Mouse (Mus musculus) leukemia stem cell, adult 10-12 weeks (primary cell): ENCODE data around the gene Nudt8. TPM values are rescaled to one million over a fixed set of nuclear protein-coding genes. Genes with fewer than 3 reads are reported as not detected.

Experiments
- polyA plus RNA-seq: library from polyadenylated mRNA; stranded (reverse); fragments of >175 nt; gene quantifications from 2 replicates; pipeline ENCODE4 v1.2.3, GENCODE M21; 2012; ENCODE audit warnings: low replicate concordance

Nudt8 gene
- 18.3 and 18.7 TPM in 2 replicates for polyA plus RNA-seq

DNA sequence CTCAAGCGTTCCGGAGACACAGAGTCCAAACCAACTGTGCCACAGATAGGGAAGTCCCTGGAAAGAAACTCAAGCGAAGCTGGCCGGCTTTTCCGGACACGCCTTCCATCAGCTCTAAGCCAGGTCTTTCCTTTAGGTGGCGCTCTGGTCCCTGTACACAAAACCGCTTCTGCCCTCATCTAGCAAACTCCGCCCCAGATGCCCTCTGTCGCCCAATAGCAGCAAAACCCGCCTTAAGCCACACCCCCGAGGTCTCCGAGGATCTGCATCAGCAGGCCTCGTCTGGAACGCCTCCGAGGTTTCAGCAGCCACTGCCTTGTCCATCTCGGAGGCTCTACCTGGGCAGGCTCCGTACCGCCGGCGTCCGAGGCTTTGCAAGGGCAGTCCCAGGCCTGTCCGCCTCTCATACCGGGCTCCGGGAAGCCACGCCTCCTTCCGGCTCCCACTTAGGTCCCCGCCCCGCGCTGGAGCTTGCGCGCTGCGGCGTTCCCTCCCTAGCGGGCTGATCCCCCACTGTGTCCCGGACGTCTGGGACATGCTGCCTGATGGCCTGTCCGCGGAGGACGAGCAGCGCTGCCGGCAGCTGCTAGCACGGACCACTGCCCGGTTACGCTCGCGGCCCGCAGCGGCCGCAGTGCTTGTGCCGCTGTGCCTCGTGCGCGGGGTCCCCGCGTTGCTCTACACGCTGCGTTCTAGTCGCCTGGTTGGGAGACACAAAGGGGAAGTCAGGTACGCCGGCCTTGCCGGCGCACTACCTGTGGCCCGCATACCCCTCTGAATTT lies at the start of gene Nudt8, which contains the start of gene Gm49405:
Gene Nudt8, plus strand, starts transcription at position 462 of the 782 bp plus-strand sequence.
Gene Gm49405, plus strand, starts transcription at position 508 of the 782 bp plus-strand sequence.

DNA sequence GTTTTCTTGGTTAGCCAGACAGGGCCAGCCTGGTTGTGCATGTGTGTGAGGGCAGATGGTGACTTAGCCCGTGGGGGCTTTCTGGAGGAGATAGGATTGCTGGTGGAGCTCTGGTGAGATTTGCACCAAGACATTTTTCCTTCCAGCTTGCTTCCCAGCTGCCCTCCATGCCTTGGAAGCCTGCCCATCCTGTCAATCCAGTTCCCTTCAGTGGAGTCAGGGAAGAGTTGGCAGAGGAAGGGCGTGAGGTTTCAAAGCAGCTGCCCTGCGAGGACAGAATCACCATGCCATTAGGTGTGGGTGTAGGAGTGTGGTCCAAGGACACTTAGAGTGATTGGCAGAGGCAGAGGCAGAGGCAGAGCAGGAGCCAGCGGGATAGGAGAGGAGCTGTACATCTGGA lies 41.9 kb upstream of the Nudt8 start, which contains the start of gene Aldh3b3:
Gene Aldh3b3, plus strand, starts transcription at position 176 of the 400 bp plus-strand sequence.

DNA sequence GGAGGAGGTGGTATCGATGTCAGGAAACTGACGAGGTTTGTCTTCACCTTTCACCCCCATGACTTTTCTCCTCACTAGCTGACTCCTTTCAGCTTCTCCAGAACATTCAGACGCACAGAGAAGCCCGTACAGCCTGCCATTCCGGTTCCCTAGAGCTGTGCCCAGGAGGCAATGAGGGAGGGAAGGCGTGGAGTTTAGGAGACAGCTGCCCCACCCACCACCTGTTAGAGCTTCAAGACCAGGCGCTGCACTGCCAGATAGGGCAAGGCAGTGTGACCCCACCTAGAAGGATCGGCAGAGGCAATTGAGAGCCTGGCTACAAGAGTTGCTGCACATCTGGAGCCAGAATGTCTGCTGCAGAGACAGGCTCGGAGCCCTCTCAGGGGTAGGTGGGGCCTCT lies 28.2 kb upstream of the Nudt8 start, which contains the start of gene Aldh3b2:
Gene Aldh3b2, plus strand, starts transcription at position 100 of the 400 bp plus-strand sequence.

DNA sequence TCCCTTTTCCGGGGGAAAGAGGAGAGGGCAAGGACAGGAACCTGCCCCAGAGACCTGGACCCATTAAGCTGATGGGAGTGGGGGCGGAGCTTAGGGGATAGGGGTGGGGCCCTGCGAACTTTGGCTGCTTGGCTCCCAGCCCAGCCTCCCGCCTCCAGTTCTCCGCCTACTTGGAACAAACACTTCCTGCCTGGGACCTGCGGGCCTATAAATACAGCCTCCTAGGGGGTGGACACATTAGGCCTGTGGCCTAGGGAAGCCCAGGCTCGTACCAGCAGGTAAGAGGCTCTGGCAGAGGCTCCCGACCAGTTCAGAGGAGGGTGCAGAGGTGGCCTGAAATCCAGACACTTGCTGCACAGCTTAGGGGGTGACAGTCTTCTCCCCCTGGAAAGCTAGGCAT lies 14.0 kb upstream of the Nudt8 start, which contains the start of gene Acy3:
Gene Acy3, plus strand, starts transcription at position 237 of the 400 bp plus-strand sequence.

DNA sequence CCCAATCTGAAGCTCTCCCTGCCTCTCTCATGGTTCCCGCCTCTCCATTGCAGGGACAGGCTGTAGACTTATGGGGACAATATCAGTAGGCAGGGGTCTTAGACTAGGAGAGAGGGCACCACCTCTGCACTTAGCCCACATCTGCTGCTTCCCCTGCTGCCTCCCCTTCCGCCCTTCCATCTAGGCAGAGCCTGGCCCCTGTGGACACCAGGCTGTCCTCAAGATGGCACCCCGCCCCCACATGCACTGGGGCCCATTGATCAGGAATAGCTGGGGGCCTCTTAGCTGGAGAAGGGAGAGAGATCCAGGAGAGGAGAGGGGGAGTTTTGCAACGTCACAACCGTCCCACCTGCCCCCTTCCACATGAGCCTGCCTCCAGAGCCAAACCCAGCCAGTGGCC lies 8.0 kb upstream of the Nudt8 start, which contains the start of gene Tbx10:
Gene Tbx10, plus strand, starts transcription at position 337 of the 400 bp plus-strand sequence.

DNA sequence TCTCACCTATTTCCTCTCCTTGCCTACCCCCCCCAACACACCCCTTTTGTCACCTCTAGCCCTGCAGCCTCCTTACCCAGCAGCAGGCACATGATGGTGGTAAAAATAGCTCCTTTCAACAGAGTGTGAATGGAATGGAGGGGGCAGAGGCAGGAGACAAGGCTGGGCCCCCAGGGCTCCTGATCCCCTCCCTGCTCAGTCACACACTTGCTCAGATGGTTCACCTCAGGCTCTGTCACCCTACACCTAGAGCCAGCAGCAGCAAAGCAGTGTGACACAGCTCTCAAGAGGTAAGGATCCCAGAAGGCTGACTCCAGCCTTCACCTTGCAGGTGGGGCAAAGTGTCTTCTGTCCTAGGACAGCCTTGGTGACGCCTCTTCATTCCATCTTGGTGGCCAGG lies 2.7 kb downstream of the Nudt8 start, which contains the start of gene Doc2g:
Gene Doc2g, plus strand, starts transcription at position 202 of the 400 bp plus-strand sequence.

DNA sequence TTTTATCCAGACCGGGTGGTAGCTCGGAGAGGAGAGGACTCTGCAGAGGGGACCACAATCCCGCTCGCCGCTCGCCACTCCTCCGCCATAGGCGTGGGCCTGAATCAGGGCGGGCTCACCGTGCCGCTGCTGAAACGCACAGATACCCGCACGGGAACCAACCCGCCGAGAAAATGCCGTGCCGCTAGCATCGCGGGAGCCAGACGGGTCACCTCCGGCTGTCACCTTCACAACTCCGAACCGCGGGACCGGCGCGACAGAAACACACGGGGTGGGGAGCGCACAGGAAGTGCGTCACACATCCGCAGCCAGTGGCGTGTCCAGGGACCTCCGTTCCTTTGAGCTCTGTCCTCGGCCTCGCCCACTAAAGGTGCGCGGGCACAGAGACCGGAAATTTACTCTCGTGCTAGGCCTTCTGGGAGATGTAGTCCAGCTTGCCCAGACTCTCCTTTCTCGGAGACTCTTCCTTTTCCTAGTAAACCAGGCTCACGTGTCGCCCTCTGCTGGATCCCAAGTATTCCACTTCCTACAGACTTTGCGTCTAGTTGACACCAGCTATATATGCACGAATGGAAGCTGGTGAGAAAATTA lies 12.1 kb downstream of the Nudt8 start, which contains the start of gene Ndufv1:
Gene Ndufv1, minus strand, starts transcription at position 375 of the 591 bp plus-strand sequence.

DNA sequence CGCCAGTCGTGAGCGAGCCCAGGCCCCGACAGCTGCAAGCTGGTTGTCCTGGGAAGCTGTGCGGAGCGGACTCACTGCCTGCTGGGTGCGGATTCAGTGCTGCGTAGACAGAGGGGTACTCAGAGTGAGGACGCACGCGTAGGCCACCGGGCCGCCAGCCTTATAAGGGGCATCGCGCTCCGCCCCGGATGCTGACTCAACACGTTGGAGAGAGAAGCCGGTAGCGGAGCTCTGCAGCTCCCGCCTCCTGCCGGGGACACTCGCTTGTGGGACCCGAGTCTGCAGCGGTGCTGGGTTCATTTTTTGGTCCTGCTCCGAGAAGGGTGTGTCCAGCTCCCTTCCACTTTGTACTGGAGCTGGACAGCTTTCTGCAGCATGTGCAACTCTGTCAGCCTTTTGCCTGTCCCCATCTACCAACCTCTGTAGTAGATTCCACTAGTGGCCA lies 37.4 kb downstream of the Nudt8 start, which contains the start of gene Gstp1:
Gene Gstp1, minus strand, starts transcription at position 198 of the 445 bp plus-strand sequence.

DNA sequence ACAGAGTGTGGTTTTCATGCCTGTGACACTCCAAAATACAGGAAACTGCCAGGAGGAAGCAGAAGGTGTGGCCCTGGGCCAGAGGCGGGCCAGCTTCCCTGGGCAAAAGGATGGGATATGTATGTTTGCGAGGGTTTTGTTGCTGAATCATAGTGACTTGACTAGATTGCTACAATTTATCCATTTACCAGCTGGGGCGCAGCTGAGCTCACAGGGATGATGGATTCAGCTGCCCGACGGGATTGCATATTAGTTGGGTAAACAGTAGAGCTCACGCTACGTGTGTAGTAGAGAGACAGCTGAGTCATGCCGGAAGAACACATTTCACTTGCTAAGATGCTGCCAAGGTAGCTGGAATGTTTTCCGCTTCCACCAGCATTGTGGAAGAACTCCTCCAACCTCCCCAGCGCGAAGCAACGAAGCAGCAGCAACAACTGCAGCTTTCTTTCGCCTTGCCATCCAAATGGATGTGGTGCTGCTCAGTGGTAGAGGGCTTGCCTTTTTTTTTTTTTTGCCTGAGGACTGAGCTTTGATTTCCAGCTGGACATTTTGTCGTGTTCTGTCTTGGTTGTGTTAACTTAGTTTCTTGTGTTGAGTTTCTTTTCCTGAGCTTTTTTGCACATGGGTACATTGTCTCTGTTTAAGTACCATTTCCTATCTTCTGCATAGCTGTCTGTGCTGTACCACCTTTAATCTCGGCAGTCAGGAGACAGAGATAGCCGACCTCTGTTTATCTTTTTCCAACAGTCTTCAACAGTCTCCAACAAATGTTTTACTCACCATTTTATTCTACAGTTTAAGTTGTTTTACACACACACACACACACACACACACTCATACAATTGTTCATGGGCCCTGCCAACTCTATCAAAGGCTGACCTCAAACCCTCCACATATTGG lies 45.8 kb downstream of the Nudt8 start, which contains the start of gene Gstp2:
Gene Gstp2, minus strand, starts transcription at position 58 of the 900 bp plus-strand sequence.

Other genes with a start within 250 kb of the Nudt8 start
- gene Kmt5b, start 233.2 kb upstream of the Nudt8 start, polyA plus RNA-seq, result 6.5 and 8.3 TPM in 2 replicates
- 11.0 and 16.6 TPM in 2 replicates for gene Chka, start 148.8 kb upstream of the Nudt8 start, polyA plus RNA-seq
- 75.8 and 86.6 TPM in 2 replicates for gene Tcirg1, start 93.4 kb upstream of the Nudt8 start, polyA plus RNA-seq
- 14.8 and 113 TPM in 2 replicates for gene Ndufs8, start 87.8 kb upstream of the Nudt8 start, polyA plus RNA-seq
- gene Aldh3b1, start 70.8 kb upstream of the Nudt8 start, polyA plus RNA-seq, result 3.5 and 4.9 TPM in 2 replicates
- 122 and 124 TPM in 2 replicates for gene Unc93b1, start 65.4 kb upstream of the Nudt8 start, polyA plus RNA-seq
- gene Aldh3b3, start 41.9 kb upstream of the Nudt8 start, polyA plus RNA-seq, result not detected in 2 replicates
- gene Aldh3b2, start 28.3 kb upstream of the Nudt8 start, polyA plus RNA-seq, result 0.26 and 0.83 TPM in 2 replicates
- 4.2 and 13.1 TPM in 2 replicates for gene Acy3, start 14.0 kb upstream of the Nudt8 start, polyA plus RNA-seq
- not detected in 2 replicates for gene Tbx10, start 7.8 kb upstream of the Nudt8 start, polyA plus RNA-seq
- gene Gm49405, start within 50 bp of the Nudt8 start, polyA plus RNA-seq, result 5.0 TPM in 2 replicates
- gene Doc2g, start 2.7 kb downstream of the Nudt8 start, polyA plus RNA-seq, result 9.6 and 25.7 TPM in 2 replicates
- gene Ndufv1, start 12.2 kb downstream of the Nudt8 start, polyA plus RNA-seq, result 116 and 238 TPM in 2 replicates
- 87.4 and 343 TPM in 2 replicates for gene Gstp1, start 37.4 kb downstream of the Nudt8 start, polyA plus RNA-seq
- 0.83 TPM in 1 of 2 replicates, not detected in the other for gene Gstp2, start 45.4 kb downstream of the Nudt8 start, polyA plus RNA-seq
- gene Gstp3, start 59.0 kb downstream of the Nudt8 start, polyA plus RNA-seq, result 8.9 and 10.2 TPM in 2 replicates
- gene Cabp2, start 81.0 kb downstream of the Nudt8 start, polyA plus RNA-seq, result not detected in 2 replicates
- gene Cdk2ap2, start 96.6 kb downstream of the Nudt8 start, polyA plus RNA-seq, result 187 and 207 TPM in 2 replicates
- gene Pitpnm1, start 99.4 kb downstream of the Nudt8 start, polyA plus RNA-seq, result 116 and 152 TPM in 2 replicates
- gene Aip, start 125.3 kb downstream of the Nudt8 start, polyA plus RNA-seq, result 140 and 201 TPM in 2 replicates
- not detected in 2 replicates for gene Gpr152, start 139.2 kb downstream of the Nudt8 start, polyA plus RNA-seq
- gene Cabp4, start 143.5 kb downstream of the Nudt8 start, polyA plus RNA-seq, result 0.80 and 4.6 TPM in 2 replicates
- gene Coro1b, start 148.0 kb downstream of the Nudt8 start, polyA plus RNA-seq, result 68.6 and 81.7 TPM in 2 replicates
- 311 and 444 TPM in 2 replicates for gene Ptprcap, start 153.0 kb downstream of the Nudt8 start, polyA plus RNA-seq
- 165 and 201 TPM in 2 replicates for gene Rps6kb2, start 162.8 kb downstream of the Nudt8 start, polyA plus RNA-seq
- 2.9 and 5.8 TPM in 2 replicates for gene Carns1, start 174.9 kb downstream of the Nudt8 start, polyA plus RNA-seq
- 91.7 and 91.9 TPM in 2 replicates for gene Tbc1d10c, start 190.7 kb downstream of the Nudt8 start, polyA plus RNA-seq
- 230 and 449 TPM in 2 replicates for gene Ppp1ca, start 191.5 kb downstream of the Nudt8 start, polyA plus RNA-seq
- 31.9 and 46.0 TPM in 2 replicates for gene Rad9a, start 201.1 kb downstream of the Nudt8 start, polyA plus RNA-seq
- gene Clcf1, start 213.7 kb downstream of the Nudt8 start, polyA plus RNA-seq, result 22.4 and 34.6 TPM in 2 replicates
- 2.6 and 21.1 TPM in 2 replicates for gene AC109138.7, start 213.8 kb downstream of the Nudt8 start, polyA plus RNA-seq
- 20.7 and 38.4 TPM in 2 replicates for gene Pold4, start 231.3 kb downstream of the Nudt8 start, polyA plus RNA-seq